Mouse (Mus musculus): ENCODE measurements around the gene Baiap2l2. TPM values are rescaled to one million over a fixed set of nuclear protein-coding genes. Genes with fewer than 3 reads are reported as not detected.

The Baiap2l2 gene
- polyA plus RNA-seq, 1 experiment from 2014 or later = 2.6 TPM

- H3K4me1 ChIP-seq (replicated peaks; ENCODE audit: control insufficient read depth, insufficient read depth, low read length) = peaks cover 30% of the 10 kb centered on the region
- peak overlapping the region; percentile 93 for H3K27ac ChIP-seq
- DNase-seq (ENCODE audit: low spot score) (no peak), ATAC-seq (ENCODE audit: low FRiP score) (no peak)
- 60% methylated on average over 4 of the region's 4 CpGs for WGBS
- no peaks in the 10 kb centered on the region for H3K27me3 ChIP-seq (ENCODE audit: control insufficient read depth, insufficient read depth, low read length)
- H3K9ac ChIP-seq = 0 out of 2 replicates have a peak overlapping the region, but pooled peaks have one; percentile 11
- peak overlapping the region; percentile 69 for H3K4me2 ChIP-seq (replicated peaks)
- no peaks in the 10 kb centered on the region for H3K9me3 ChIP-seq (ENCODE audit: control insufficient read depth, low read length)
- no peak overlapping the region for H3K4me3 ChIP-seq (replicated peaks; ENCODE audit: low read length)
- H3K36me3 ChIP-seq (replicated peaks; ENCODE audit: control insufficient read depth, insufficient read depth) = no peaks in the 10 kb centered on the region
Observed at GRCm38 (mm10) chr15:79326264-79326663, 40.9 kb upstream of the Baiap2l2 start.

GRCm38 (mm10) chr15:79325742-79326141, 40.4 kb upstream of the Baiap2l2 start:
- 83% methylated on average over 3 of the region's 3 CpGs for WGBS
- H3K27me3 ChIP-seq (ENCODE audit: control insufficient read depth, insufficient read depth, low read length) = no peaks in the 10 kb centered on the region
- H3K9ac ChIP-seq = no peak overlapping the region
- ATAC-seq (ENCODE audit: low FRiP score) (no peak), DNase-seq (ENCODE audit: low spot score) (no peak)
- H3K9me3 ChIP-seq (ENCODE audit: control insufficient read depth, low read length) = no peaks in the 10 kb centered on the region
- H3K36me3 ChIP-seq (replicated peaks; ENCODE audit: control insufficient read depth, insufficient read depth) = no peaks in the 10 kb centered on the region
- H3K4me1 ChIP-seq (replicated peaks; ENCODE audit: control insufficient read depth, insufficient read depth, low read length) = peaks cover 30% of the 10 kb centered on the region
- H3K27ac ChIP-seq = no peak overlapping the region
- H3K4me2 ChIP-seq (replicated peaks) = no peak overlapping the region
- H3K4me3 ChIP-seq (replicated peaks; ENCODE audit: low read length) = no peak overlapping the region

- no peak for DNase-seq (ENCODE audit: low spot score)
- Histone ChIP-seq H3K27ac (0 out of 2 replicates have a peak overlapping the region, but pooled peaks have one; percentile 54), H3K36me3 (replicated peaks; ENCODE audit: control insufficient read depth, insufficient read depth) (no peaks in the 10 kb centered on the region), H3K4me2 (replicated peaks) (no peak overlapping the region), H3K4me1 (replicated peaks; ENCODE audit: control insufficient read depth, insufficient read depth, low read length) (peaks cover 30% of the 10 kb centered on the region), H3K27me3 (ENCODE audit: control insufficient read depth, insufficient read depth, low read length) (no peaks in the 10 kb centered on the region), H3K4me3 (replicated peaks; ENCODE audit: low read length) (no peak overlapping the region), H3K9me3 (ENCODE audit: control insufficient read depth, low read length) (no peaks in the 10 kb centered on the region), H3K9ac (no peak overlapping the region)
- 93% methylated on average over 3 of the region's 3 CpGs for WGBS
- ATAC-seq (ENCODE audit: low FRiP score) = no peak
Observed at GRCm38 (mm10) chr15:79324373-79324772, 39.0 kb upstream of the Baiap2l2 start.

- WGBS = 82% methylated on average over 4 of the region's 4 CpGs
Observed at GRCm38 (mm10) chr15:79323791-79324155, 38.4 kb upstream of the Baiap2l2 start.

DNA sequence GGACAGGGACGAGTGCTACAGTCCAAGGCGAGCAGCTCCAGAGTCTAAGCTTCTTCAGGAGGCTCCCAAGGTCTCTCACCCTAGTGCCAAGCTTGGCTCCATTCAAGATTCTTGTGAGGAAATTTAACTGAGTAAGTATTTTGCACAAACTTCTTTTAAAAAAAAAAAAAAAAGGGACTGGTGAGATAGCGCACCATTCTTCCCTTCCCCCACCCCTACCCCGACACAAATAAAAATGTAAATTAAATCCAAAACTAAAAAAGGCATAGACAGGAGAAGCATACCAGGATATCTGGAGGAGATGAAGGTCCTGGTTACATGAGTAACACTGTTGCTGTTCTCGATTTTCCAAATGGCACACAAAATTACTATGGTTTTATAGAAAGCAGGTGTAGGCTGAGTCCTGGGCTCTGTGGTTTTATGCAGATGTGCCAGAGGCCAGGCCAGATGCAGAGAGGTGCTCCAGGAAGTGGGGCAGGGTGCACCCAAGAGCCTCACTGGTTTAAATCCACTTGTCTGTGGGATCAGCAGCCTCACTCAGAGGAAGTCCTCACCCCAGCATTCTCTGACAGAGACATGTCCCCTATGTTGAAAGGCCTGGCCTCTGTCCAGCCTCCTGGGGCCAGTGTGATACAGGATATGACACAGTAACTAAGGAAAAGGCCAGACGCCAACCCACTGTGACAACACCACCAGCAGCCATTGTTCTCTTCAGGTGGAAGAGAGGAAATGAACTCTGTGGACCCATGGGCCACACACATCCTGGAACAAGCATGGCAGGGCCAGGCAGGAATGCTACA, 37.9 kb upstream of the Baiap2l2 start:
- H3K27me3 ChIP-seq (ENCODE audit: control insufficient read depth, insufficient read depth, low read length) = no peaks in the 10 kb centered on the region
- H3K36me3 ChIP-seq (replicated peaks; ENCODE audit: control insufficient read depth, insufficient read depth) = no peaks in the 10 kb centered on the region
- H3K4me3 ChIP-seq (replicated peaks; ENCODE audit: low read length) = no peak overlapping the region
- no peak overlapping the region for H3K4me2 ChIP-seq (replicated peaks)
- ATAC-seq (ENCODE audit: low FRiP score) = no peak
- H3K27ac ChIP-seq = peak overlapping the region; percentile 54; the same call in 1 of the 2 replicates
- peaks cover 30% of the 10 kb centered on the region for H3K4me1 ChIP-seq (replicated peaks; ENCODE audit: control insufficient read depth, insufficient read depth, low read length)
- no peak for DNase-seq (ENCODE audit: low spot score)
- 79% methylated on average over 6 of the region's 6 CpGs for WGBS
- H3K9me3 ChIP-seq (ENCODE audit: control insufficient read depth, low read length) = no peaks in the 10 kb centered on the region
- H3K9ac ChIP-seq = no peak overlapping the region

More at GRCm38 (mm10) chr15:79323791-79324155, 38.4 kb upstream of the Baiap2l2 start:
- Histone ChIP-seq H3K9ac (no peak overlapping the region), H3K27me3 (ENCODE audit: control insufficient read depth, insufficient read depth, low read length) (no peaks in the 10 kb centered on the region), H3K27ac (peak overlapping the region; percentile 54; the same call in 1 of the 2 replicates), H3K4me2 (replicated peaks) (no peak overlapping the region), H3K36me3 (replicated peaks; ENCODE audit: control insufficient read depth, insufficient read depth) (no peaks in the 10 kb centered on the region), H3K9me3 (ENCODE audit: control insufficient read depth, low read length) (no peaks in the 10 kb centered on the region), H3K4me3 (replicated peaks; ENCODE audit: low read length) (no peak overlapping the region), H3K4me1 (replicated peaks; ENCODE audit: control insufficient read depth, insufficient read depth, low read length) (peaks cover 30% of the 10 kb centered on the region)
- no peak for ATAC-seq (ENCODE audit: low FRiP score)
- DNase-seq (ENCODE audit: low spot score) = no peak

GRCm38 (mm10) chr15:79322281-79322990, 37.1 kb upstream of the Baiap2l2 start:
- H3K4me2 ChIP-seq (replicated peaks) = no peak overlapping the region
- H3K9ac ChIP-seq = no peak overlapping the region
- no peaks in the 10 kb centered on the region for H3K27me3 ChIP-seq (ENCODE audit: control insufficient read depth, insufficient read depth, low read length)
- no peak overlapping the region for H3K4me3 ChIP-seq (replicated peaks; ENCODE audit: low read length)
- peaks cover 28% of the 10 kb centered on the region for H3K4me1 ChIP-seq (replicated peaks; ENCODE audit: control insufficient read depth, insufficient read depth, low read length)
- no peaks in the 10 kb centered on the region for H3K9me3 ChIP-seq (ENCODE audit: control insufficient read depth, low read length)
- H3K27ac ChIP-seq = no peak overlapping the region
- no peak for DNase-seq (ENCODE audit: low spot score)
- no peaks in the 10 kb centered on the region for H3K36me3 ChIP-seq (replicated peaks; ENCODE audit: control insufficient read depth, insufficient read depth)
- no peak for ATAC-seq (ENCODE audit: low FRiP score)
- 78% methylated on average over 11 of the region's 11 CpGs for WGBS

DNA sequence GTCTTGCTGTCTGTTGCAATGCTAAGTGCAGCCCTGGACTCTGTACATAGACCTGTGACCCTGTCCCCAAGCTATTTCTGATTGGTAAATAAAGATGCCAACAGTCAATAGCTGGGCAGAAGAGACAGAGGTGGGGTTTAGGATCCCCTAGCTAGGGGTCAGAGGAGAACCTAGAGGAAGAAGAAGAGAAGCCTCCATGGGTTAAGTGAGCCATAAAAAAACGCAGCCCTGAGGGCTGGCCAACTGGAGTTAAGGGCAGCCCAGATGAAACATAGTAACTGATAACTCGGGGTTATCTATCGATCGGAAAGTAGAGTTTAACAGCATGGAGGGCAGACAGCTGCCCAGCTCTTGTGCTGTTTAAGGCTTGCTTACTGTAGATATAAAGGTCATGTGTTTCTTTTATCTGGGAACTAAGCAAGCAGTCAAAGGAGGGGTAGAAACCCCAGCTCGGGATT, 36.4 kb upstream of the Baiap2l2 start:
- H3K4me2 ChIP-seq (replicated peaks) = no peak overlapping the region
- no peak overlapping the region for H3K27ac ChIP-seq
- no peak overlapping the region for H3K4me3 ChIP-seq (replicated peaks; ENCODE audit: low read length)
- no peaks in the 10 kb centered on the region for H3K27me3 ChIP-seq (ENCODE audit: control insufficient read depth, insufficient read depth, low read length)
- DNase-seq (ENCODE audit: low spot score) (no peak), ATAC-seq (ENCODE audit: low FRiP score) (no peak)
- H3K4me1 ChIP-seq (replicated peaks; ENCODE audit: control insufficient read depth, insufficient read depth, low read length) = peaks cover 21% of the 10 kb centered on the region
- no peaks in the 10 kb centered on the region for H3K36me3 ChIP-seq (replicated peaks; ENCODE audit: control insufficient read depth, insufficient read depth)
- 87% methylated on average over 5 of the region's 5 CpGs for WGBS
- no peaks in the 10 kb centered on the region for H3K9me3 ChIP-seq (ENCODE audit: control insufficient read depth, low read length)
- no peak overlapping the region for H3K9ac ChIP-seq

DNA sequence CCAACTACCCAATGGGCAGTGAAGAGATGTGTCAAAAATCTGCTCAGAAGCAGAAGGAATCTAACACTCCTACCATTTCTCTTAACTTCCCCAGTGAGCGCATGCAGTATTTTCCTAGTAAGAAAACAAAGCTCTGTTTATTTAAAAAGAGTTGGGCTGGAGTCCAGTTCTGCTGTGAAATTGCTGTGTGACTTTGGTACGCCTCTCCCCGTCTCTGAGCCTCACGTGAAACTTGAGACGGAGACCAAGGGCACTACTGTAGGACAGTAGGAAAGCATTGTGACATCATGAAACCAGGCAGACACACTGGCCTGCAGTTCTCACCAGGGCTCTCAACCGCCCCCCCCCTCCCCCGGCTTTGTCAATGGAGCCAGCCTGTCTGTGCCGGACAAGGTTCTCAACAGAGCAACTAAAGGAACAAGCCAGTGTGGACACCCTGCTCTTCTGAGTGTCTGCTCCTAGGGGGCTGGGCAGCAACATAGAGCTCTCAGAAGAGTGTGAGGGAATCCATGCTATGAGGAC, 28.6 kb upstream of the Baiap2l2 start:
- 0 out of 2 replicates have a peak, but pooled peaks cover 15% of the 10 kb centered on the region for H3K36me3 ChIP-seq (replicated peaks; ENCODE audit: control insufficient read depth, insufficient read depth)
- no peak for DNase-seq (ENCODE audit: low spot score)
- no peak overlapping the region for H3K9ac ChIP-seq
- H3K4me2 ChIP-seq (replicated peaks) = no peak overlapping the region
- H3K4me3 ChIP-seq (replicated peaks; ENCODE audit: low read length) = no peak overlapping the region
- H3K27ac ChIP-seq = no peak overlapping the region
- ATAC-seq (ENCODE audit: low FRiP score) = no peak
- 78% methylated on average over 8 of the region's 8 CpGs for WGBS
- no peaks in the 10 kb centered on the region for H3K27me3 ChIP-seq (ENCODE audit: control insufficient read depth, insufficient read depth, low read length)
- no peaks in the 10 kb centered on the region for H3K9me3 ChIP-seq (ENCODE audit: control insufficient read depth, low read length)
- no peaks in the 10 kb centered on the region for H3K4me1 ChIP-seq (replicated peaks; ENCODE audit: control insufficient read depth, insufficient read depth, low read length)

DNA sequence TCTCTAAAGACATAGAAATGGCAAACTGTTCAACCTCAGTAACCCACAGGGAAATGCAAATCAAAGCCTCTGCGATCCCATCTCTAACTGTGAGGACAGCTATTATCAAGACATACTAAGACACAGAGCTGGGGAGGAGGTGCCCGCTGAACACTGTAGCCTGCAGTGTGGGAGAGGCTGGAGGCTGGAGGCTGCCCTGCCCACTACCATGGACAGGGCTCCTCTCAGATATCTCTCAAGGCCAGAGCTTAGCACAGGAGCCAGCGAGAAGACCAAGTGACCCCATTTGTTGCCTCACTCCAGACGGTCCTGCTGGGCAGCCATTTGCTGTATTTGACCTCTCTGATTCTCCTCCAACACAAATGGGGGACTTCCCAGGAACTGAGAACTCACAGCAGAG, 22.5 kb upstream of the Baiap2l2 start:
- Histone ChIP-seq H3K9ac (no peak overlapping the region), H3K9me3 (ENCODE audit: control insufficient read depth, low read length) (no peaks in the 10 kb centered on the region)
- WGBS = 77% methylated on average over 4 of the region's 4 CpGs

More for the DNA sequence above, 22.5 kb upstream of the Baiap2l2 start:
- no peak overlapping the region for H3K27ac ChIP-seq
- ATAC-seq (ENCODE audit: low FRiP score) (no peak), DNase-seq (ENCODE audit: low spot score) (no peak)
- no peak overlapping the region for H3K4me3 ChIP-seq (replicated peaks; ENCODE audit: low read length)
- no peaks in the 10 kb centered on the region for H3K4me1 ChIP-seq (replicated peaks; ENCODE audit: control insufficient read depth, insufficient read depth, low read length)
- no peaks in the 10 kb centered on the region for H3K27me3 ChIP-seq (ENCODE audit: control insufficient read depth, insufficient read depth, low read length)
- 0 out of 2 replicates have a peak, but pooled peaks cover 26% of the 10 kb centered on the region for H3K36me3 ChIP-seq (replicated peaks; ENCODE audit: control insufficient read depth, insufficient read depth)
- H3K4me2 ChIP-seq (replicated peaks) = no peak overlapping the region
